Mouse (Mus musculus) layer of hippocampus, adult 6 months (tissue): Measurements from ENCODE around the gene Cbwd1. TPM values are rescaled to one million over a fixed set of nuclear protein-coding genes. Genes with fewer than 3 reads are reported as not detected.

Source experiments
- long read RNA-seq, 2 experiments: library from polyadenylated mRNA; unstranded; transcript quantifications; one replicate each; pipeline ENCODE4 v2.0.0; 2019 to 2020
- microRNA-seq: library from miRNA; unstranded; fragments of <30 nt; microRNA quantifications from one replicate; pipeline ENCODE4 v1.2.0, GENCODE M21; 2020
- polyA plus RNA-seq: library from polyadenylated mRNA; unstranded; fragments of <200 nt; fragmentation: Nextera tagmentation; gene quantifications from 2 replicates; pipeline ENCODE4 v1.2.3, GENCODE M21; 2021

Cbwd1 gene
- polyA plus RNA-seq, result 13.8 and 15.5 TPM in 2 replicates
- long read RNA-seq, experiment 1, transcript Cbwd1-201 (15 exons, 1,929 nt), result major isoform, 10 of 28 reads
- long read RNA-seq, experiment 1, partial matches to known transcripts, result 1 of 28 reads
- long read RNA-seq, experiment 1, other reads (novel, unspliced or antisense), result 17 of 28 reads
- long read RNA-seq, experiment 2, transcript Cbwd1-201 (15 exons, 1,929 nt), result major isoform, 14 of 57 reads
- long read RNA-seq, experiment 2, partial matches to known transcripts, result 1 of 57 reads
- long read RNA-seq, experiment 2, other reads (novel, unspliced or antisense), result 42 of 57 reads

GRCm38 (mm10) chr19:24961172-24961962, at the start of gene Cbwd1:
Cbwd1 (minus strand) TSS chr19:24961610.

DNA sequence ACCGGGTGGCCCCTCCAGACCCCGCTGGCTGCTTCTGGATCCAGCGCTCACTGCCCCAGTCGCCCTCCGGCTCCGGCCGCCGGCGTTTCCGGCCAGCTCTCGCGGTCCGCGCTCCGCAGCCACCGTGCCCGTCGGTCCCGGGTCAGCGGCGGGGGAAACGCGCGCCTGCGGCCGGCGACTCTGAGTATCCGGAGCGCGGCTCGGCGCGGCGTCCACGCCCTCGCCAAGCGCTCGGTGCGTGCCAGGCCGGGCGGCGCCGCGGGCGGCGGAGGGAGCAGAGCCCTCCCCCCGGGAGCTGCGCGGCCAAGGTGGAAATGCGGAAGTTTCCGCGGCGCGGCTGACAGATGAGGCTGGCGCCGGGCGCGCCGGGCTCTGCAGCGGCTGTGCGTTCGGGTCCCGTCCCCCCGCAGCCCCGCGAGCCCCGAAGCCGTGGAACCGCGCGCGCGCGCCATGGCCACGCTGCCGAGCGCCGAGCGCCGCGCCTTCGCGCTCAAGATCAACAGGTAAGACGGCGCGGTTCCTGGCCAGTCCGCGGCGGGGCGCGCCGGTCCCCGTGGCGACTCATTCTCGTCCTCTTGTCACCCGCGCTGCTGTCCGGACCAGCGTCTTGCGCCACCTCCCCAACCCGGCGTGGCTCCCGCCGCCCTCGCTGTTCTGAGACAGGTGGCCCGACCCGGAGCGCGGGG, 37.9 kb upstream of the Cbwd1 start, which contains the start of gene Dock8:
Gene Dock8 (plus strand): TSS at position 334 of the 686 bp plus-strand sequence.

DNA sequence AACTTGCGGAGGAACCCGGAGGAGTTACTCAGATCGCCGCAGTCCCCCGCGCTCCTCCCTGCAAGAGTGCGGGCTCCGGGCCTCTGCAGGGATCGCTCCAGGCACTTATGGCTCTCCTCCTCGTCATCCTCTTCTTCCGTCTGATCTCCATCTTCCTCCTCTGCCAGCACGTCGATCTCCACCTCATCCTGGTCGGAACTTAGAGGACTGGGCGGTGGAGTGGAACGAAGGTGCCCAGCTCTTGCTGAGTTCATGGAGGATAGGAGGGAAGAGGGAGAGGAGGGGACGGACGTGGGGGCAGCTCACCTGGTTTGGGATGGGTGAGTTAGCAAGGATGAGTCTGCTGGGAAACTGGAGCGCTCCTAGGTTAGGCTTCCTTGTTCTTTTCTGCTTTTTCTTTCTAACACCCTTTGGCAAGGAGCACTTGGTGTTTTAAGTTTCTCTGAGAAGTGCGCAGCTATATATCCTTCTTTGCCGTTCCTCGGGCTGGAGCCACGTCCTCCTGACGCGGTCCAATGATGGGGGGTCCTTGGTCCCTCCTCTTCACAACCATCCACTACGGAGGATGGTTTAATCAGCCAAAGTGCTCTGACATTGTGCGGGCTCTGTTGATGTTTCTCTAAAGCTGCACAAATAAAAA, 60.7 kb downstream of the Cbwd1 start, which contains the start of gene Foxd4:
Gene Foxd4 (minus strand): TSS at position 617 of the 640 bp plus-strand sequence.

GRCm38 (mm10) chr19:24875129-24875870, 86.1 kb downstream of the Cbwd1 start, which contains the start of gene Gm10053:
Gm10053 (plus strand) TSS chr19:24875686.

Small RNA genes within 50 kb of the gene (microRNA-seq; reads per million reads assigned to microRNA genes)
- not detected for gene Mir3084-1

Other genes with a start within 250 kb of the Cbwd1 start
- gene Pgm5, start 99.8 kb downstream of the Cbwd1 start, polyA plus RNA-seq, result 0.13 and 0.25 TPM in 2 replicates
- 204 and 209 TPM in 2 replicates for gene Gm10053, start 85.9 kb downstream of the Cbwd1 start, polyA plus RNA-seq
- not detected in 2 replicates for gene Foxd4, start 60.4 kb downstream of the Cbwd1 start, polyA plus RNA-seq
- 0.90 and 1.1 TPM in 2 replicates for gene Dock8, start 37.9 kb upstream of the Cbwd1 start, polyA plus RNA-seq